Mouse (Mus musculus) ES-E14 (cell line): Measurements from ENCODE around the gene Sesn3.

Experiments used
- CHD2 ChIP-seq: IDR thresholded peaks from 2 replicates; pipeline ENCODE4 v1.6.1; 2014; ENCODE audit warnings: mild to moderate bottlenecking, low read depth, low read length, inconsistent platforms
- HCFC1 ChIP-seq: IDR thresholded peaks from 2 replicates; pipeline ENCODE4 v1.6.1; 2012; ENCODE audit warnings: low read length, inconsistent platforms, borderline replicate concordance; ENCODE audit not compliant: insufficient read depth
- MAFK ChIP-seq: IDR thresholded peaks from 2 replicates; pipeline ENCODE4 v1.6.1; 2014; ENCODE audit warnings: mild to moderate bottlenecking, low read depth, low read length, inconsistent platforms; ENCODE audit not compliant: insufficient read depth
- ZC3H11A ChIP-seq: IDR thresholded peaks from 2 replicates; pipeline ENCODE4 v1.6.1; 2012; ENCODE audit warnings: low read depth, mild to moderate bottlenecking, inconsistent platforms, low read length, borderline replicate concordance
- ZNF384 ChIP-seq: IDR thresholded peaks from 2 replicates; pipeline ENCODE4 v1.6.1; 2012; ENCODE audit warnings: low read depth, low read length, inconsistent platforms

GRCm38 (mm10) chr9:14272921-14273320, 1.9 kb upstream of the Sesn3 start:
- TF ChIP-seq HCFC1 (no peak), ZC3H11A (no peak), MAFK (no peak), ZNF384 (no peak), CHD2 (no peak)
